Mouse (Mus musculus) urinary bladder, postnatal 14 days (tissue): ENCODE results near the gene Ddx49.

ENCODE experiments used
- DNase-seq: peaks from one replicate; pipeline ENCODE4 v3.0.0; 2021; ENCODE audit warnings: low spot score

The Ddx49 gene

DNA sequence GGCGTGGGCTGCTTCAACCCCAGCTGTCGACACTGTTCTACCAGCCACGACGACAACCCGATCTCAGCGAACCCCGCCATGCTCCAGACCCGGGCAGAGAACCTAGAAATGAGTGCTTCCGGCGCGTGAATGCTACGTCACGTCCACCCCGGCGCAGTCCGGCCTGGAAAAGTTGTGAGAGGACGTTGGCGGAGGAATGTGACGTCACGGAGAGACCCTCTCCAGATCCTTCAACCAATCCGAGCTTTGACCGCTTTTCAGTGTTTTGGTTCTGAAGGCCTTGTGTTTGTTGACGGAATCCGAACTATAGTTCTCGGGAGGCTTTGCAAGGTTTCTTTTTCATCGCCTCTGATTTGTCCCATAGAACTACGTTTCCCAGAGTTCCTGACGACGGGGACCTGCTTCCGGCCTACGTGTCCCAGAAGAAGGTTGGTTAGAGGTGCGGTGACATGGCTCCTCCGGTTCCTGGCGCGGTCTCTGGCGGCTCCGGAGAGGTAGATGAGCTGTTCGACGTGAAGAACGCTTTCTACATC is at the start of gene Ddx49, which contains the start of gene Cope:
Gene Ddx49, minus strand, starts transcription at position 132 of the 533 bp plus-strand sequence.
Gene Cope, plus strand, starts transcription at position 161 of the 533 bp plus-strand sequence.
- DNase-seq: peak; percentile 93

DNA sequence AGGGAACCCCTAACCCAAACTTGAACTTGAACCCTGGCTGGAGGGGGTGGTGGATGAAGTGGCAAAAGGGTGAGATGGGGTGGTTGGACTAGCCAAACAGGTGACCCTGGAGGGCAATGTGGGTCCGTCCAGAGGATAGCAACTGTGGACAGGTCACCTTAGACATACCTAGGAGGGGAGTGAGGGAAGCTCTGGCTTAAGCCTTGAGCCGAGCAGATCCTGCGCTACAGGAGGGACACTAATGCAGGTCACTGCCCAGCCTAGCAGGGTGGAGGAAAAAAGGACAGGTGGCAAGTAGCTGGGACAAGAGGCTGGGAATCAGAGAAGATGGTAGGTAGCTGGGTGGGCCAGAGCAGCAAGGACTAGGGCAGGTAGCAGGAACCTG is 49.7 kb upstream of the Ddx49 start:
- DNase-seq: no peak

DNA sequence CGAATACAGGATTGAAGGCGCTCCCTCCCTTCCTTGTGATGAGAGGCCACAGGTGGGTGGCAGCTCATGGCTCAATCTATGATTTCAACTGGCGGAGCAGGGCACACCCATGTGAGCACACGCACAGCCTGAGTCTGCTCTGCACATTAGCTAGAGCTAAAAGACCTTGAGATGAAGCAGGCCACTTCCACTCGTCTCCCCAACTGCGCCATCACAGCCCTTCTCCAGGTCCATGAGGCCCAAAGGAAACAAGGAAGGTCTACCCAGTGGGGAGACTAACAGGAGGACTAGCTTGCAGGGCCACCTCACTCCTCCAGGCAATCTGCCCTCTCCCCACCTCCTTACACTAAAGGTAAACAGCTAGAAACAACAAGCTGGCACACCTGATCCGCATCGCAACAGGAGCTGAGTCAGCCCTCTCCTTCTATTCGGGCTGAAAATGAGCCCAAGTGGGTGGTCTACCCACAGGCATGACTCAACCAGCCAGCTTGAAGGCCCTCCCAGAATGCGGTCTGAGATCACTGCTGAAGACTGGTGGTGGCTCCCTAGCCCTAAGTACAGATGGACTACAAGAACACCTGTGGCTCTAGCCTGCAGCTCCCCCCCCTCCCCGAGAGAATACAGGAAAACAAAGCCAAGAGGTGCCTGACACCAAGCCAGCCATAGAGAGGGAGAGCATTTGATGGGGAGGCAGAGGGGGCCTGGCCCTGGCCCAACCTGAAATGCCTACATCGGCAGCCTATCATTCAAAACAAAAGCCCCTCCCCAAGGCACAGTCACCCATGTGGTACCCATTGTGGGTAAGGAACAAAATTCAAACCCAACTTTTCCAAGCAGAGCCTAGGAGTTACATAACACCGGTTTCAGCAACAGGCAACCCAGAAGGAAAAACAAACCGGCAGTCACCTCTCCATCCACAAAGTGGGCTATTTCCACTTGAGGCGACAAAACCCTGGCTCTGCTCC is 49.0 kb upstream of the Ddx49 start:
- peak; percentile 52 for DNase-seq

DNA sequence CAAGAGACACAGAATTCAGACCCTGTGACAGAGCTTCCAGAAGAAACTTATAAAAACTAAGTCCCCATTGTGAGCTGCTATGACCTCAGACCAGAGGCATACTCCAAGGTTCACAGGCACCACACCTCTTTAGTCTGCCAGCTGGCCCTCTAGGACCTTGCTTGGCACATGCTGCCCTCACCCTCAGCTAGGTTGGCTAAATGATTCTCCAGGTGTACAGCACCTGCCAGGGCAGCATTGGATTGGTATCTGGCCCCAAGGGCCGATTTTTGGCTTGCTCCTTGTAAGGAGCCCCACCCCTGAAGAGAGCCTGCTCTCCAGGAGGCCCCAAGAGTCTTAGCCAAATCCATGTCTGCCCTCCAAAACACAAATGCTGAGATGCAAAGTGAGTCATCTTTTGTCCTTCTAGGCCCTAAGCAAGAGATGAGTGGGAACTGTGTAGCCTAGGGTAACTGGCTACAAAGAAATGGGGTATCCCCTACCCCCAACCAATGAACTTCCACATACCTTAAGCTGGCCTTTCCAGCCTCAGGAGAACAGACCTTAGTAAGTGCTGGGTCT is 45.7 kb upstream of the Ddx49 start:
- DNase-seq: no peak

DNA sequence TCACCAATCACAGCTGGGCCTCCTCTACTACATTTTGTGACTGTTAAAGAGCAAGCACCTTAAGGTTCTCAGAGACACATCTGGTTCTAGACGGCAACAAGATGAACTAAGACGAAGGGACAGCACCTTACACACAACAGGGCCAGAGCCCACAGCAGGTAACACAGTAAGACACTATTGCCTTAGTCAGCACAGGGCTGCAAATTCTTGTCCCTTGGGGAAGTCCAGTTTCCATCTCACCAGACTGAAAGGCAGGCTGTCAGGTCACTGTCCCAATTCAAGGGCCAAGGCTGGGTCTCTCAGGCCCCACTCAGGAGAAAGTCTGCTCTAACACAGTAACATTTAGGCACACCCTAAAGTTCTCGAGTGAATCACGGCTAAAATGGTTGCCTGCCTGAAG is 45.2 kb upstream of the Ddx49 start:
- DNase-seq: no peak

DNA sequence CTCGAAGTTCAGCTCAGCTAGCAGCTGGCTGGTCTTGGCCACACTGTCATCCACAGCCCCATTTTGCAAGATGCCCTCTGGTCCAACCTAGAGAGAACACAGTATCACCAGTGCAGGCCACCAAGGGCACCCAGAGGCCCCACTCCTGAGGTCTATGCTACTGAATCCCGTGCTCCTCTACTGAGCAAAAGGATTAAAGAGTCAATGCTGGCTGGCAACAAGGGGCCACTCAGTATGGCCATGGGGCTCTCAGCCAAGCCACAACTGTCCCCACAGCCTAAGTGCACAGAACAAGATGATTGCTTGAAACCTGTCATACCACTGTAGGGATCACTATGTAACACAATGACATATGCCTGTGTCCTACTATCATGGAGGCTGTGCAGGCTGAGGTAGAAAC is 42.0 kb upstream of the Ddx49 start:
- no peak for DNase-seq

DNA sequence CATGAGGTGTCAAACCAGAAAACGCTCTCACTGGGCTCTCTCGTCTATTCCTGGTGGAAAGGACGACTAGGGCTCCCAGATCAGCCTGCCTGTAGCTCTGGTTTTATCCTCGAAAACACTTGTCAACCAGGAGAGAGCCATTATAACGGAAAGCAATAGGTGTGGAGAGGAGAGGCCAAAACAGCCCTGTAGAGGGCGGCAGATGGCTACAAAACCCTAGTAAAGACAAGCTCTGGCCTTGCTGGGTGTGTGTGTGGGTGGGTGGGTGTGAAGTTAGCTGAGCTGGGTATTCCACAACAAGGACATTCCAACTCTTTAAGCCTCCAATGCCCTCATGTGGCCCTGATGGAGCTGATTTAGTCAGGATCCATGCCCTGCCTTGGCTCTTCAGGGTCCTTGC is 41.4 kb upstream of the Ddx49 start:
- DNase-seq: no peak

DNA sequence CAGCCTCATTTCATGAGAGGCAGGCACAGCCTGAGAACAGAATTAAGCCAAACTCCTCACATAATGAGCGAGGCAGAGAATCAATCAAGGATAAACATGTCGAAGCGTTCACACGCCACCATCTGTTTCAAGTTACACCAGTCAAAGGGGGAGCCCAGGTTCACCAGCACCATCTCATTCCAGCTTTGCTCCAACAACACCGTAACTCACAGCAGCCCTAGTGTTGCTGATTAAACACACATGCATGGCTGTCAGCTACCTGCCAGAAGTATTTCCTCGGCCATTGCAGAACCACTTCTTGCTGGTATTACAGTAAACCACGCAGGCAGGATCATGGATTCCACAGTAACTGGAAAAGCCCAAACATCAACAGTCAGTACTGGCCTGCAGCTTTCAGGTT is 40.8 kb upstream of the Ddx49 start:
- DNase-seq: no peak

DNA sequence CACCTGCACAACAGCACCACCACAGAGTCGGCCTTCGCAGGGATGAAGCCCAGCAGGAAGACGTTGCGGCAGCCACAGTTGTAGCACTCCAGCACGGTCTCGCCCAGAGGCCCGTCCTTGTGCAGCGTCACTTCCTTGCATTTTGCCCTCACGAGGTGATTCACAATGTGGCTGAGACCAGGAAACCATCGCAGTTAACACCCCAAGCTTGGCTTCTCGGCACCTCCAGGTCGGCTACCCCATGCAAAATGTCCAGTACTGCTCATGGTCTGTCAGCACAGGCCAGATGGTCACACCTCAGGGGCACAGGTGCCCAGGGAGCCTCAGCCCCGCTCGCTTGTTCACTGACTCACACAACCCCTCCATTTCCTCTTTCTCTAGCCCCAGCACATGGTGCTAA is 39.7 kb upstream of the Ddx49 start:
- no peak for DNase-seq

DNA sequence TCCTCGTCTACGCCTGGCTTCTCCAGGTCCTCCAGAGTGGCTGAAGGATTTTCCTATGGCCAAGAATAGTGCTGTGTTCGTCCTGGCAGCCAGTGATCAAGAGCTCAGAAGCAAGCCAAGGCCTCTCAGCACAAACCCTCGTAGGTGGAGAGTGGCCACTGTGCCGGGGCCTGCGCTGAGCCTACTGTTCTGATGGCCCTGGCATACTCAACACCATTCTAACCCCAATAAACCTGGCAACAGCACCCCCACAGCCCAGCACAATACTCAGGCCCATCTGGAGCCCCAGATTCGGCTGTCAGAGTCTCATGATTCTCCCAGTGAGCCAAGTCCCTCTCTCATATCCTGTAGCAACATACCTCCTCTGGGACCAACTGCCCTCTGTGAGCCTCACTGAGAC is 38.4 kb upstream of the Ddx49 start:
- DNase-seq: no peak

DNA sequence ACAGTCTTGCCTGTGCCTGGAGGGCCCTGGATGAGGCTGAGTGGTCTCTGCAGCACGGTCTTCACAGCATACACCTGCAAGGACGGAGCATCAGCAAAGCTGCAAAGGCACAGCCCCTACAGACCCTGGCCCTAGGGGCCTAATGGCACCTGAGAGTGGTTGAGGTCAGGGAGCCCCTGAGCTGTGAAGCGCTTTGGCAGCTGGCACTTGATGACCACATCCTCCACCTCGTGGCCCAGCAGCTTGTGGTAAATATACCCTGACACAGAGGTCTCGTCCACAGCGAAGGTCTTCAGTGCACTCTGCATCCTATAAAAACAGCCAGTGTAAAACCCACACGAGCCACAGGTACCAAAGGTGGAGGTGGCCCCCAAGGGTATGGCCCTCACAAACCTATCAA is 36.6 kb upstream of the Ddx49 start:
- no peak for DNase-seq

DNA sequence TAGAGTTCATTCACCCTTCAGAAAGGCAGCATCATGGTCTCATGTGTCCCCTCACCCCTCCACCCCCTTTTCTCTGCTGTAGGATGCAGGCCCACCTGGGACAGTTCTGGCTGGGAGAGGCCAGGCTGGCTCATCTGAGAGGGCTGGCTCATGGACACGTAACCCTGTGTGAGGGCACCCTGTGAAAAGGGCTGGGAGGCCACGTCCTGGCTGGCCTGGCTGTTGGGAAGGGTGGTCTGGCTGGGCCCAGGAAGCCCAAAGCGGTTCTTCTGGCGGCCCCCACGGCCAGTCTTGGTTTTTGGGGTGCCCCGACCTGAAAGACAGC is 30.6 kb upstream of the Ddx49 start:
- DNase-seq: no peak

DNA sequence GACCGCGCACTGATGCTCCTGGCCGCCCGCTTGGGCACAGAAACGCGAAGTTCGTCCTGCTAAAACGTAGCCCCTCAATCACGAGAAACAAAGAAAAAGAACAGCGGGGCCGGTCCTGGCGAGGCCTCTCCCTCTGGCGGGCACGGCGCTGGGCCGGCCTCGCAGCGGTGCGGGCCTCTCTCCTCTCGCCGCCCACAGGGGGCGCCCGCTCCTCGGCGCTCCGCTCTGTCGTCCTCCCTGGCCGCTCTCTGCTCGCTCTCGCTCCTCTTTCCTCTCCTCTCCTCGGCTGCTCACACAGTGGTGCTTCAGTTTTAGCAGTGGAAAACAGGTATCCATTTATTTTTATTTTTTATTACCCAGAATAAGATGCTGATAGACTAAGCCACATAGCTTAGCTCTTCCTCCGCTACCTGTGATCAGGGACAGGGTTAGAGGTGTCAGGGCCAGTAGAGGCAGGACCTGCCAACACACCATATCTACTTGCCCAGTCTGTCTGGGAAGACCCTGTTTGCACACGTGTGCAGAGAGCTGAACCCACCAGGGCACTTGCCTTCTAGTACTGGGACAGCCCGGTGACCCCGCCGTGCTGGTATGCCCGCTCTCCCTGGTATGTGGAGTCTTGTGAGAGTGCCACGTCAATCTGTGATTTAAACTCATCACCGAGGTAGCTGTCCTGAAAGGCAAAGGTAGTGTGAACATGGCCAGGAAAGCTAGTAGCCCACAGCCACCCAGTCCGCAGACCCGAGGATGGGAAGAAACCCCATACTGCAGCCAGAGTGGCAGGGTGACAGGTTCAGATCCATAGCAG is 30.0 kb upstream of the Ddx49 start:
- DNase-seq: peak; percentile 73

DNA sequence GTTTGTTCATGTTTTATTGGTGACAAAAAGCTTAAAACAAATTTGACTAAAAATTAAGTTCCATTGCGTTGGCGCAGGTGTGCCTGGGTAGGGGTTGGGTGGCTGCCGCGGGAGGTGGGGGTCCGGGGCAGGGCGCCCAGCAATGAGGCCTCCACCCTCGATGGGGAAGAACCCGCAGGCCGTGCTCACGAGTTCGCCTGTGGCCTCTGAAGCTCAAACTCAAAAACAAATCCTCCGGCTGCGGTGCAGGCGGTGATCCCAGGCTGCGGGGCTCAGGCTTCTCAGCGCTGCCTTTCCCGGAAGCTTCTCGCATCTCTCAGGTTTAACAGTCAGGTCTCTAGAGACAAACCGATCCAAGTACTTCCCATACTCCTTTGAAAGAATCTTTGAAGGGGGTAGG is 29.2 kb upstream of the Ddx49 start:
- DNase-seq: no peak

DNA sequence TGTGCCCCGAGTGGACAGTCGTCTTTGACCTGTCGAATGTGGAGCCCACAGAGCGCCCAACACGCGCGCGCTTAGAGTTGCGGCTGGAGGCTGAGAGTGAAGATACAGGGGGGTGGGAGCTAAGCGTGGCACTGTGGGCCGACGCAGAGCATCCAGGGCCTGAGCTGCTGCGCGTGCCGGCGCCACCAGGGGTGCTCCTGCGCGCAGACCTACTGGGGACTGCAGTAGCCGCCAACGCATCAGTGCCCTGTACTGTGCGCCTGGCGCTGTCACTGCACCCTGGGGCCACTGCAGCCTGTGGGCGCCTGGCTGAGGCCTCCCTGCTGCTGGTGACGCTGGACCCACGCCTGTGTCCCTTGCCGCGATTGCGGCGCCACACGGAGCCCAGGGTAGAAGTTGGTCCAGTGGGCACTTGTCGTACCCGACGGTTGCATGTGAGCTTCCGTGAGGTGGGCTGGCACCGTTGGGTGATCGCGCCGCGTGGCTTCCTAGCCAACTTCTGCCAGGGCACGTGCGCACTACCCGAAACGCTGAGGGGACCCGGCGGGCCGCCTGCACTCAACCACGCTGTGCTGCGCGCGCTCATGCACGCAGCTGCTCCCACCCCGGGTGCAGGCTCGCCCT is 28.6 kb upstream of the Ddx49 start:
- DNase-seq: no peak

DNA sequence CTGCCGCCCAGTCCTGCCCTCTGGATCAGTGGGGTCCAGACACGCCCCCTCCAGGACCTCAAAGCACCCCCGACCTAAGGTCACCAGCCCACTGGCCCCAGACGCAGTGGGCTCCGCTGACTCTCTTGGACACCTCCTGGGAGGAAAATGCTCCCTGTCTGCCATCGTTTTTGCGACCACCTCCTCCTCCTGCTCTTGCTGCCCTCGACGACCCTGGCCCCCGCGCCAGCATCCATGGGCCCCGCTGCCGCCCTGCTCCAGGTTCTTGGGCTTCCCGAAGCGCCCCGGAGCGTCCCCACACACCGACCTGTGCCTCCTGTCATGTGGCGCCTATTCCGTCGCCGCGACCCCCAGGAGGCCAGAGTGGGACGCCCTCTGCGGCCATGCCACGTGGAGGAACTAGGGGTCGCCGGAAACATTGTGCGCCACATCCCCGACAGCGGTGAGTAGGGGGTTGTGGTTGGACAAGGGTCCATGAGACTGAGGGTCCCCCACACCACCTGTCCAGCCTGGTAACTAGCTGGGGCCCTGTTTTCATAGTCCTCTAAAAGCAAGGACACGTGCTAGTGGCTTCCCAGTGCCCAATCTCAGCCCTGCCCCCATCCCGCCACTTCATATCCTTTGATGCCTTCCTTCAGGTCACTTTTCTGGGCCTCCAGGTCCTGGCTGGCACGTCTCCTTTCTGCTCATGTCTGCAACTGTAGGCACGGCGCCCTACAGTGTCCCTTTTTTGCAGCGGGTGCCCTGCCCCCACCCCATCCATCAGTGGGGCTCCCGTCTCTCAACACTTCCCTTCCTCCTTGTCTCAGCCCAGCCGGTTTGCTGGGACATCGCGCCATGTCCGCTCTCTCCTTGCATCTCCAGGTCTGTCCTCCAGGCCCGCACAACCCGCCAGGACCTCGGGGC is 27.8 kb upstream of the Ddx49 start:
- DNase-seq: no peak

DNA sequence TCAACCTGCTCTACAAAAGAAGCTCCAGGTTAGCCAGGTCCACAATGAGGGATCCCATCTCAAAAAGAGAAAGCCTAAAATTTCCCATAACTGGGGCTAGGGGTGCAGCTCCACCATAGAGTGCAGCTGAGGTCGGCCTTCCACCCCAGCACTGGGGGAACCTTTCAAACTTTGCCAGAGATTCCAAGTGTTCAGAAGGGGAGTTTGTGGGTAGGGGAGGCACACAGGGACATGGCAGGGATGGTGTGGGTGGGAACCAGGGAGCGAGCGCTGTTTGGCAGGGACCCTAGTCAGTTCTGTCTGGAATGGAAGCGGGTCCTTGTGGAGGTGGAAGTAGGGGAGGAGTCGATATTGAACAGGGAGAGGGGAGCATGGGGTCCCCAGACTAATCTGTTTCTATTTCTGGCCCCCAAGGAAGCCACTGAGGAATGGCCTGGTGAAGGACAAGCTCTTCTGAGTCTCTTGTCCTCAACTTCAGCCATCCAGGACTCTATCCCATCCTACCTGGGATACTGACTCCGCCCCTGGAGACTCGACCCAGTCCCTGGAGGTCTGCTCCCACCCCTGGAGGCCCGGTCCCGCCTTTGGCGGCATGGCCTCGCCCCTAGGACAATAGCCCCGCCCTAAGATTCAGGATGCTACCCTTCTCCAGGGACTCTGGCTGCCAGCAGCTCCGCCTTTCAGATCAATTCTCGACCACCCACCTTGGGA is 27.0 kb upstream of the Ddx49 start, which contains the start of gene Gdf1:
Gene Gdf1, plus strand, starts transcription at position 694 of the 711 bp plus-strand sequence.
- no peak for DNase-seq

DNA sequence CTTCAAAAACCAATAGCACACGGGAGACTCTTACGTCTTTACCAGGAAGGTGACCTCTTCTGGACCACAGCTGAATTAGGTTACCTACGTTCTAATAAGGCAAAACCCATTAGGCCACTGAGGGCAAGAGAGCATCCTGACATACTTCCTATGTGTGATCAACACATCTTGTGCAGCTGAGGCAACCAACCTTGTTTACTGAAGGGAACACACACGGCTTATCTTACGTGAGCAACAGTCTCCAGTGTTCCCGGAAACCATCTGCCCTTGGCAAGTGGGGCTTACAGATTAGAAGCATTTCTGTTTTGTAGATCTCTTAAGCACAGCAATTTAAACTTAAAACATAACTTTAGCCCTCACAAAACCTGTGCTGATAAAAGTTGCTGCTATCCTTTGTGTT is 25.2 kb upstream of the Ddx49 start:
- DNase-seq: no peak

DNA sequence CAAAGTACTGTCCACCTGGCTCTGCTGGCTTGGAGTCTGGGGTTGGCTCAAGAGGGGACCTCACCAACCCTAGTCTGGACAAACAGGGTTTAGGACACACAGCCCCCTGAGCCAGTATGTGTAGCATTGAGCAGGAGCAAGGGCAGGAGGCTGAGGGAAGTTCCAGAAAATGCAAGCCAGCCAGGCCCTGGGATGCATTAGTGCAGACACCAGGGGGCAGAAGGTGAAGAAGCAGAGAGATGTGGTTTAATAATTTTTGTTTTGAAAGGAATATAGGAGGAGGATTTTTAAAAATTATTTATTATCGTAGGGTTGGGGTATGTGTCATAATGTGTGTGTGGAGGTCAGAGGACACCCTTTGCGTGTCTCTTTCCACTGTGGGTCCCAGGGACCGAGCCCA is 21.4 kb upstream of the Ddx49 start:
- no peak for DNase-seq

DNA sequence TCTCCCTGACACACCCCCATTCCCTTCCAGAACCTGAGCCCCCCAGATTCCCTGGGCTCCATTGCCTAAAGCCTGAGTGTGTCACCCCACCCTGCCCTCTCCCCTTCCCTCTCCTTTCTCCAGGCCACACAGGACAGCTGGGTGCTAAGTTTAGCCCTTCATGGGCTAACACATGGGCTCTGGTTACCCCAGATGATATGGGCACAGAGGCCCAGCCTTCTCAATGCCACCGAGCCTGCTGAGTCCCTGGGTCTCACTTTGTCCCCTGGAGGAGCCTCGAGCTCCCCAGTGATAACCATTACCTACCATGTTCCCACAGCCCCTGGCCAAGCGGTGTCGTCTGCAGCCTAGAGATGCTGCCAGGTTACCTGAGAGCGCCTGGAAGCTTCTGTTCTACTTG is 15.6 kb upstream of the Ddx49 start:
- no peak for DNase-seq
